Mouse (Mus musculus): ENCODE data around the gene Msh4. TPM values are rescaled to one million over a fixed set of nuclear protein-coding genes. Genes with fewer than 3 reads are reported as not detected.

The Msh4 gene
- polyA plus RNA-seq, 1 experiment from 2014 or later = not detected

- 87% methylated on average over 9 of the region's 9 CpGs for WGBS
- no peaks in the 10 kb centered on the region for H3K36me3 ChIP-seq (ENCODE audit: control insufficient read depth, insufficient read depth, low read length)
- H3K4me1 ChIP-seq (ENCODE audit: control insufficient read depth, insufficient read depth, low read length) = no peaks in the 10 kb centered on the region
- H3K4me3 ChIP-seq (ENCODE audit: low read depth, low read length) = no peak overlapping the region
- no peaks in the 10 kb centered on the region for H3K27me3 ChIP-seq (ENCODE audit: control insufficient read depth, insufficient read depth, low read length)
- ATAC-seq (ENCODE audit: low FRiP score) (no peak), DNase-seq (ENCODE audit: low spot score, missing footprints) (no peak)
- H3K4me2 ChIP-seq = no peak overlapping the region
- no peak overlapping the region for H3K27ac ChIP-seq (ENCODE audit: low read depth, low read length)
- no peaks in the 10 kb centered on the region for H3K9me3 ChIP-seq (ENCODE audit: control insufficient read depth, low read length)
- no peak overlapping the region for H3K9ac ChIP-seq (ENCODE audit: low read length)
Measured at GRCm38 (mm10) chr3:153817376-153817890, 88.5 kb downstream of the Msh4 start.

- no peak overlapping the region for H3K27ac ChIP-seq (ENCODE audit: low read depth, low read length)
- H3K4me3 ChIP-seq (ENCODE audit: low read depth, low read length) = no peak overlapping the region
- H3K9me3 ChIP-seq (ENCODE audit: control insufficient read depth, low read length) = no peaks in the 10 kb centered on the region
- H3K27me3 ChIP-seq (ENCODE audit: control insufficient read depth, insufficient read depth, low read length) = no peaks in the 10 kb centered on the region
- 91% methylated on average over 8 of the region's 8 CpGs for WGBS
- ATAC-seq (ENCODE audit: low FRiP score) (no peak), DNase-seq (ENCODE audit: low spot score, missing footprints) (no peak)
- H3K36me3 ChIP-seq (ENCODE audit: control insufficient read depth, insufficient read depth, low read length) = no peaks in the 10 kb centered on the region
- H3K9ac ChIP-seq (ENCODE audit: low read length) = no peak overlapping the region
- H3K4me1 ChIP-seq (ENCODE audit: control insufficient read depth, insufficient read depth, low read length) = no peaks in the 10 kb centered on the region
- no peak overlapping the region for H3K4me2 ChIP-seq
Measured at GRCm38 (mm10) chr3:153814026-153814425, 91.9 kb downstream of the Msh4 start.

- H3K27me3 ChIP-seq (ENCODE audit: control insufficient read depth, insufficient read depth, low read length) = no peaks in the 10 kb centered on the region
- H3K27ac ChIP-seq (ENCODE audit: low read depth, low read length) = no peak overlapping the region
- no peaks in the 10 kb centered on the region for H3K9me3 ChIP-seq (ENCODE audit: control insufficient read depth, low read length)
- no peak overlapping the region for H3K4me3 ChIP-seq (ENCODE audit: low read depth, low read length)
- DNase-seq (ENCODE audit: low spot score, missing footprints) (no peak), ATAC-seq (ENCODE audit: low FRiP score) (no peak)
- no peak overlapping the region for H3K9ac ChIP-seq (ENCODE audit: low read length)
- no peak overlapping the region for H3K4me2 ChIP-seq
- no peaks in the 10 kb centered on the region for H3K36me3 ChIP-seq (ENCODE audit: control insufficient read depth, insufficient read depth, low read length)
- H3K4me1 ChIP-seq (ENCODE audit: control insufficient read depth, insufficient read depth, low read length) = peaks cover 3% of the 10 kb centered on the region
- 84% methylated on average over 13 of the region's 13 CpGs for WGBS
Measured at GRCm38 (mm10) chr3:153808406-153808805, 97.5 kb downstream of the Msh4 start.

- peaks cover 3% of the 10 kb centered on the region for H3K4me1 ChIP-seq (ENCODE audit: control insufficient read depth, insufficient read depth, low read length)
- no peaks in the 10 kb centered on the region for H3K36me3 ChIP-seq (ENCODE audit: control insufficient read depth, insufficient read depth, low read length)
- 92% methylated on average over 9 of the region's 9 CpGs for WGBS
- ATAC-seq (ENCODE audit: low FRiP score) = no peak
- H3K27me3 ChIP-seq (ENCODE audit: control insufficient read depth, insufficient read depth, low read length) = no peaks in the 10 kb centered on the region
- no peak overlapping the region for H3K27ac ChIP-seq (ENCODE audit: low read depth, low read length)
- H3K4me3 ChIP-seq (ENCODE audit: low read depth, low read length) = no peak overlapping the region
- no peaks in the 10 kb centered on the region for H3K9me3 ChIP-seq (ENCODE audit: control insufficient read depth, low read length)
- H3K9ac ChIP-seq (ENCODE audit: low read length) = no peak overlapping the region
- no peak for DNase-seq (ENCODE audit: low spot score, missing footprints)
- no peak overlapping the region for H3K4me2 ChIP-seq
Measured at GRCm38 (mm10) chr3:153807444-153808149, 98.3 kb downstream of the Msh4 start.

Other genes starting within 250 kb of the Msh4 start
- 33.1 and 35.7 TPM in 2 replicates for gene St6galnac3, start 181.0 kb downstream of the Msh4 start, polyA plus RNA-seq (2014; fragmentation: Nextera tagmentation; extraction: Ambion mirVana)
- gene Asb17, start 61.9 kb downstream of the Msh4 start, polyA plus RNA-seq (2014; fragmentation: Nextera tagmentation; extraction: Ambion mirVana) = 0.29 and 0.44 TPM in 2 replicates
- 43.9 and 45.4 TPM in 2 replicates for gene Rabggtb, start 6.9 kb upstream of the Msh4 start, polyA plus RNA-seq (2014; fragmentation: Nextera tagmentation; extraction: Ambion mirVana)
- gene Acadm, start 38.5 kb upstream of the Msh4 start, polyA plus RNA-seq (2014; fragmentation: Nextera tagmentation; extraction: Ambion mirVana) = 53.5 and 55.8 TPM in 2 replicates
- gene Slc44a5, start 67.3 kb upstream of the Msh4 start, polyA plus RNA-seq (2014; fragmentation: Nextera tagmentation; extraction: Ambion mirVana) = 4.6 and 5.4 TPM in 2 replicates

All from midbrain, embryonic 11.5 days (tissue).